Mouse (Mus musculus): ENCODE results near the gene Dbp. TPM values are rescaled to one million over a fixed set of nuclear protein-coding genes. Genes with fewer than 3 reads are reported as not detected.

Dbp gene
- polyA plus RNA-seq, 1 experiment, result 5.6 TPM

DNA sequence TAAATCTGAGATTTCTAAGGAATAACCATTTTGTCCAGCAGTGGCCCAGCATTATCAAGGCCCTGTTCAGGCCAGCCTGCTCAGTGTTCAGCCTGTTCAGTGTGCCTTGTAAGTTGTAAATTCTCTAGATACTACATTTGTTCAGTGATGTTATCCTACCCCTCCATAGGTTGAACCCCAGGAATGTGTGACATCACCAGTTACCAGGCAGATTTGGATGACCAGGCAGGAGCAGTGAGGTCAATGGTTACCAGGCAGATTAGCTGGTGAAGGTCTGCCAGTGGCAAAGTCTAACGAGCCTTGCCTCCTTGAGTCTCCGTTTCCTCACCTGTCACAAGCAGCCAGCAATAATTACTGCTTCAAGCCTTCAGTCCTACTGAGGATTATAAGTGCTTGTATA lies 39.5 kb downstream of the Dbp start:
- Histone ChIP-seq H3ac (ENCODE audit: control insufficient read depth, insufficient read length, low read depth) (no peak overlapping the region), H3K79me3 (ENCODE audit: low read depth) (no peaks in the 10 kb centered on the region), H3K36me3 (ENCODE audit: control insufficient read depth, insufficient read depth) (no peaks in the 10 kb centered on the region), H3K79me2 (ENCODE audit: control insufficient read depth, insufficient read depth) (no peaks in the 10 kb centered on the region), H3K27me3 (ENCODE audit: control insufficient read depth, insufficient read depth, insufficient read length) (no peaks in the 10 kb centered on the region), H3K4me3 (ENCODE audit: insufficient read depth, poor library complexity, severe bottlenecking) (no peak overlapping the region)
- TF ChIP-seq MYOD1 (IDR thresholded peaks at IDR 0.05; ENCODE audit: control insufficient read depth, insufficient read length, low read depth) (no peak), USF1 (IDR thresholded peaks at IDR 0.05; ENCODE audit: low read depth) (no peak), FOSL1 (IDR thresholded peaks at IDR 0.05; ENCODE audit: insufficient read depth, low read length, poor library complexity, severe bottlenecking) (no peak), CEBPB (IDR thresholded peaks at IDR 0.05; ENCODE audit: low read depth) (no peak), MAX (IDR thresholded peaks at IDR 0.05) (no peak), CTCF (IDR thresholded peaks at IDR 0.05; ENCODE audit: control insufficient read depth, insufficient read depth, insufficient read length) (no peak), MYOG (IDR thresholded peaks at IDR 0.05; ENCODE audit: control insufficient read depth, extremely low read depth, insufficient read length) (no peak)

DNA sequence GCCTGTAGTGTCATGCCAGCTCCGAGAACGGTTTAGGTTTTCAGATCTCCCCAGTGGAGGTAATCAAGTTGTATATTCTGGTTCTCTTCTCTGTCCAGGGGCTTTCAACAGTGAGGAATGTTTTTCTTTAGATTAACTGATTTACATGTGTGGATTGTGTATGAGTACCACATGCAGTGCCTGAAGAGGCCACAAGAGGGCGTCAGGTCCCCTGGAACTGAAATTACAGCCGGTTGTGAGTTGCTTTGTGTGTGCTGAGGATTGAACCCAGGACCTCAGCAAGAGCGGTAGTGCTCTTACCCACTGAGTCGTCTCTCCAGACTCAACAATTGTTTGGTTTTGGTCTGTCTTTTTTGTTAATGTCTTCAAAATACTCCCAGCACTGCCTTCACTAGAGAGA lies 41.6 kb downstream of the Dbp start:
- TF ChIP-seq MYOG (IDR thresholded peaks at IDR 0.05; ENCODE audit: control insufficient read depth, extremely low read depth, insufficient read length) (no peak), CTCF (IDR thresholded peaks at IDR 0.05; ENCODE audit: control insufficient read depth, insufficient read depth, insufficient read length) (no peak), FOSL1 (IDR thresholded peaks at IDR 0.05; ENCODE audit: insufficient read depth, low read length, poor library complexity, severe bottlenecking) (no peak), USF1 (IDR thresholded peaks at IDR 0.05; ENCODE audit: low read depth) (no peak), MYOD1 (IDR thresholded peaks at IDR 0.05; ENCODE audit: control insufficient read depth, insufficient read length, low read depth) (no peak), MAX (IDR thresholded peaks at IDR 0.05) (no peak), CEBPB (IDR thresholded peaks at IDR 0.05; ENCODE audit: low read depth) (no peak)
- H3K27me3 ChIP-seq (ENCODE audit: control insufficient read depth, insufficient read depth, insufficient read length), result no peaks in the 10 kb centered on the region
- H3K79me2 ChIP-seq (ENCODE audit: control insufficient read depth, insufficient read depth), result no peaks in the 10 kb centered on the region
- no peak overlapping the region for H3ac ChIP-seq (ENCODE audit: control insufficient read depth, insufficient read length, low read depth)
- H3K36me3 ChIP-seq (ENCODE audit: control insufficient read depth, insufficient read depth), result no peaks in the 10 kb centered on the region
- no peaks in the 10 kb centered on the region for H3K79me3 ChIP-seq (ENCODE audit: low read depth)
- no peak overlapping the region for H3K4me3 ChIP-seq (ENCODE audit: insufficient read depth, poor library complexity, severe bottlenecking)

- no peaks in the 10 kb centered on the region for H3K36me3 ChIP-seq (ENCODE audit: control insufficient read depth, insufficient read depth)
- H3K79me2 ChIP-seq (ENCODE audit: control insufficient read depth, insufficient read depth), result no peaks in the 10 kb centered on the region
- H3K79me3 ChIP-seq (ENCODE audit: low read depth), result no peaks in the 10 kb centered on the region
- H3K4me3 ChIP-seq (ENCODE audit: insufficient read depth, poor library complexity, severe bottlenecking), result no peak overlapping the region
- TF ChIP-seq MYOG (IDR thresholded peaks at IDR 0.05; ENCODE audit: control insufficient read depth, extremely low read depth, insufficient read length) (no peak), MAX (IDR thresholded peaks at IDR 0.05) (no peak), CTCF (IDR thresholded peaks at IDR 0.05; ENCODE audit: control insufficient read depth, insufficient read depth, insufficient read length) (no peak), CEBPB (IDR thresholded peaks at IDR 0.05; ENCODE audit: low read depth) (no peak), MYOD1 (IDR thresholded peaks at IDR 0.05; ENCODE audit: control insufficient read depth, insufficient read length, low read depth) (no peak), FOSL1 (IDR thresholded peaks at IDR 0.05; ENCODE audit: insufficient read depth, low read length, poor library complexity, severe bottlenecking) (no peak), USF1 (IDR thresholded peaks at IDR 0.05; ENCODE audit: low read depth) (no peak)
- H3K27me3 ChIP-seq (ENCODE audit: control insufficient read depth, insufficient read depth, insufficient read length), result no peaks in the 10 kb centered on the region
- no peak overlapping the region for H3ac ChIP-seq (ENCODE audit: control insufficient read depth, insufficient read length, low read depth)
Observed at GRCm38 (mm10) chr7:45747450-45747849, 42.6 kb downstream of the Dbp start.

GRCm38 (mm10) chr7:45748110-45748509 lies 43.2 kb downstream of the Dbp start:
- H3K79me2 ChIP-seq (ENCODE audit: control insufficient read depth, insufficient read depth), result no peaks in the 10 kb centered on the region
- no peaks in the 10 kb centered on the region for H3K27me3 ChIP-seq (ENCODE audit: control insufficient read depth, insufficient read depth, insufficient read length)
- no peak overlapping the region for H3K4me3 ChIP-seq (ENCODE audit: insufficient read depth, poor library complexity, severe bottlenecking)
- H3K36me3 ChIP-seq (ENCODE audit: control insufficient read depth, insufficient read depth), result no peaks in the 10 kb centered on the region
- no peaks in the 10 kb centered on the region for H3K79me3 ChIP-seq (ENCODE audit: low read depth)
- H3ac ChIP-seq (ENCODE audit: control insufficient read depth, insufficient read length, low read depth), result no peak overlapping the region
- no peak for TF ChIP-seq FOSL1 (IDR thresholded peaks at IDR 0.05; ENCODE audit: insufficient read depth, low read length, poor library complexity, severe bottlenecking)
- TF ChIP-seq MYOD1 (IDR thresholded peaks at IDR 0.05; ENCODE audit: control insufficient read depth, insufficient read length, low read depth), result no peak
- no peak for TF ChIP-seq USF1 (IDR thresholded peaks at IDR 0.05; ENCODE audit: low read depth)
- no peak for TF ChIP-seq CTCF (IDR thresholded peaks at IDR 0.05; ENCODE audit: control insufficient read depth, insufficient read depth, insufficient read length)
- no peak for TF ChIP-seq MAX (IDR thresholded peaks at IDR 0.05)
- no peak for TF ChIP-seq MYOG (IDR thresholded peaks at IDR 0.05; ENCODE audit: control insufficient read depth, extremely low read depth, insufficient read length)
- TF ChIP-seq CEBPB (IDR thresholded peaks at IDR 0.05; ENCODE audit: low read depth), result no peak

- H3K27me3 ChIP-seq (ENCODE audit: control insufficient read depth, insufficient read depth, insufficient read length), result no peaks in the 10 kb centered on the region
- no peak overlapping the region for H3ac ChIP-seq (ENCODE audit: control insufficient read depth, insufficient read length, low read depth)
- H3K4me3 ChIP-seq (ENCODE audit: insufficient read depth, poor library complexity, severe bottlenecking), result no peak overlapping the region
- no peaks in the 10 kb centered on the region for H3K79me2 ChIP-seq (ENCODE audit: control insufficient read depth, insufficient read depth)
- no peak for TF ChIP-seq MYOD1 (IDR thresholded peaks at IDR 0.05; ENCODE audit: control insufficient read depth, insufficient read length, low read depth)
- TF ChIP-seq MYOG (IDR thresholded peaks at IDR 0.05; ENCODE audit: control insufficient read depth, extremely low read depth, insufficient read length), result no peak
- no peak for TF ChIP-seq CEBPB (IDR thresholded peaks at IDR 0.05; ENCODE audit: low read depth)
- TF ChIP-seq FOSL1 (IDR thresholded peaks at IDR 0.05; ENCODE audit: insufficient read depth, low read length, poor library complexity, severe bottlenecking), result no peak
- TF ChIP-seq USF1 (IDR thresholded peaks at IDR 0.05; ENCODE audit: low read depth), result no peak
- TF ChIP-seq CTCF (IDR thresholded peaks at IDR 0.05; ENCODE audit: control insufficient read depth, insufficient read depth, insufficient read length), result no peak
- no peaks in the 10 kb centered on the region for H3K79me3 ChIP-seq (ENCODE audit: low read depth)
- no peaks in the 10 kb centered on the region for H3K36me3 ChIP-seq (ENCODE audit: control insufficient read depth, insufficient read depth)
Observed at GRCm38 (mm10) chr7:45749401-45749800, 44.5 kb downstream of the Dbp start.

DNA sequence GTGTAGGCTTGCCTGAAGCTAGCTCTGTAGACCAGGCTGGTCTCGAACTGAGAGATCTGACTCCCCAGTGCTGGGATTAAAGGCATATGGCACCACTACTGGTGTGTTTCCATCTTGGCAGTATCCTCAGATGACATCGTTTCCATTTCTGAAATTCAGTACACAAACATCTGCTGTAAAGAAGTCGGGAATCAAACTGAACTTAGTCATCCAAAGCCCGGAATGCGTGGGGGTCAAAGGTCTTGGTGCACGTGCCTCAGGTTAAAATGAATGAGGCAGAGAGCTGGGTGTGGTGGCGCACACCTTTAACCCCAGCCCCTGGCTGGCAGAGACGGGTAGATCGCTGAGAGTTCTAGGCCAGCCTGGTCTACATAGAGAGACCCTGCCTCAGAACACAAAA lies 45.3 kb downstream of the Dbp start:
- no peaks in the 10 kb centered on the region for H3K36me3 ChIP-seq (ENCODE audit: control insufficient read depth, insufficient read depth)
- no peaks in the 10 kb centered on the region for H3K79me2 ChIP-seq (ENCODE audit: control insufficient read depth, insufficient read depth)
- H3K4me3 ChIP-seq (ENCODE audit: insufficient read depth, poor library complexity, severe bottlenecking), result no peak overlapping the region
- TF ChIP-seq USF1 (IDR thresholded peaks at IDR 0.05; ENCODE audit: low read depth) (no peak), CEBPB (IDR thresholded peaks at IDR 0.05; ENCODE audit: low read depth) (no peak), MYOG (IDR thresholded peaks at IDR 0.05; ENCODE audit: control insufficient read depth, extremely low read depth, insufficient read length) (no peak), MYOD1 (IDR thresholded peaks at IDR 0.05; ENCODE audit: control insufficient read depth, insufficient read length, low read depth) (no peak), CTCF (IDR thresholded peaks at IDR 0.05; ENCODE audit: control insufficient read depth, insufficient read depth, insufficient read length) (no peak), FOSL1 (IDR thresholded peaks at IDR 0.05; ENCODE audit: insufficient read depth, low read length, poor library complexity, severe bottlenecking) (no peak), MAX (IDR thresholded peaks at IDR 0.05) (no peak)
- H3ac ChIP-seq (ENCODE audit: control insufficient read depth, insufficient read length, low read depth), result no peak overlapping the region
- no peaks in the 10 kb centered on the region for H3K79me3 ChIP-seq (ENCODE audit: low read depth)
- no peaks in the 10 kb centered on the region for H3K27me3 ChIP-seq (ENCODE audit: control insufficient read depth, insufficient read depth, insufficient read length)

All from C2C12 (cell line).